Mouse (Mus musculus): Measurements from ENCODE around the gene Glra1. TPM values are rescaled to one million over a fixed set of nuclear protein-coding genes. Genes with fewer than 3 reads are reported as not detected.
"Not testable (repeated sequence)": the region's sequence is repeated elsewhere in the genome, so short reads cannot be mapped to it uniquely, and the experiment has no call there.

The Glra1 gene
- not detected for total RNA-seq (2021)
- long read RNA-seq, experiment 1 = 0 reads
- long read RNA-seq, experiment 2 = 0 reads

DNA sequence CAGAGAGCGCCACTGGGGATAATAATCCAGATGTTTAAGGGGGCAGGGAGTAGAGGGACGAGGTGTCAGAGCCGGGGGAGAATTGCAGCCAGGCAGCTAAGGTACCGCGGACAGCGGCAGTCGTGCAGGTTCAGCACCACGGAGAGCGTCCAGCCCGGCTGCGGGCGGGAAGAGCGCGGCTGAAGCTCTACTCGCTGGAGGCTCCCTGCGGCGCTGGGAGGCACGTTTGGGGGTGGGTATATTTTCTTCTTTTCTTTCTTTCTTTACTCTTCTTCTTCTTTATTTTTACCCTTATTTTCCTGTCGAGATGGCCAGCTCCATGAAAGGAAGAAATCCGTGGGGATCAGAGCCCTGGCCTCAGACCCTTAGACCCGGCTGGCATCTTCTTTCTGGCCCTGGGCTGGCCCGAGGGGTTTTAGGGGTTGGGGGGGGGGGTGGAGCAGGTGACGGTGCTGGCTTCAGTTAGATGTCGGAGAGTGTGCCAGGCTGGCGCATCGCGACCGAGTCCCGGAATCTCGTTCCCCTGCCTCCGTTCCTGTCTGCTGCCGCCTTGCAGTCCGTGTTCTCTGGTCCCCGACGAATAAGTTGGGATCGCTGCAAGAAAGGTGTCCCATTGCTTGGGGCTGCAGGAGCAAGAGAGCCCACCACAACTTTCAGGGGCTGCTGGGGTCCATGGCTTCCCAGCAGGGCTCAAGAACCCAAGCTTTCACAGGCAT, at the start of gene Glra1:
Gene Glra1, minus strand, starts transcription at position 391 of the 716 bp plus-strand sequence.
- DNase-seq = peak; percentile 91

DNA sequence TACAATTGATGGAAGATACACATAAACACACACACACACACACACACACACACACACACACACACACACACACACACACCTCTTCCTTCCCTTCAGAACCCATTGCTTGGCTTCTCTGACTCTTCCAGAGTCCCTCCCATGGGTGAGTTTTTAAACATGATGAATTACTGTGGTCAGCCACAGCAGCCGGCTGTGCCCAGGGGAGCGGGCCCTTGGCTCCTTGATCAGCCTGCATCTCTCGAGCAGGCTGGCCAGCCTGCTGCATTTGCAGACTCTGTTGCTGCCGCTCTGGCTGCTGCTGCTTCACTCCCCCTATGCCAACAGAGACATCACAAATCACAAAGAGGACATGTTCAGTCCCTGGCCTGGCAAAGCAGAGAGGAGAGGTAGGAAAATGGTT, 29.0 kb upstream of the Glra1 start:
- peak; percentile 3 for DNase-seq

DNA sequence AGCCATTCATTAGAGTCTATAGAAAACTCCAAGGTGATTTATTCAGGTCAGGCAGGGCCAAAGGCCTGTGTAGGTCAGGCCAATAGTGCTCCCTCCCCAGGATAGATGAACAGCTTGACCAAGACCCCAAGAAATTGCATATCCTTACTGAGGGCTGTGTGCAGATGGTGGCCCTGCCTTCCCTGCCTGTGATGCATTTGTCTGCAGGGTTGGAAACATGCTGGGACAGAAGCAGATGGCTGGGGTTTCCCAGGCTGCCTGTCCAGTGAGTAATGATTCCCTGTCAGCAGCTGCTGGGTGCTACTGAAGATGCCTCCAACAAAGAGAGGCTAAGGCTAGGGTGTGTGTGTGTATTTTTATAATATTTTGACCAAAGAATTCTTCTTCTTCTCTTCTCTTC, 25.9 kb upstream of the Glra1 start:
- no peak for DNase-seq

DNA sequence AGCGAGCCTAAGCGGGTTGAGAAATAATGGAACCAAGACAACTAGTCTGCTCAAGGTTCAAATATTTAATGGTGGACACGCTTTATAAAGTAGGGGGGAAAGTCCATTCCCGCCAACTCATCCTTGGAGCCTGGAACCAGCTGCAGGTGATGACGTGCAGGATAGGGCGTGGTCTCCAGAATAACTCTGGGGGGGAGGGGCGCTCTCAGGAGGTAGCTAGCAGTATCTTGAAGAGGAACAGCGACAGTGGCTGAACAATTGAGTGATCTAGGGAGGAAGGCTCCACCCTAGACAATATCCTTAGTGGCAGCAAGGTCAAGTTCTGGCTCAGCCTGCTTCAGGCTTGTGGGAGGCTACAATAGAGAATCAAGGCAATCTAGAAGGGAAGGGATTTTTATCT, 6.6 kb upstream of the Glra1 start:
- DNase-seq = not testable (repeated sequence)

DNA sequence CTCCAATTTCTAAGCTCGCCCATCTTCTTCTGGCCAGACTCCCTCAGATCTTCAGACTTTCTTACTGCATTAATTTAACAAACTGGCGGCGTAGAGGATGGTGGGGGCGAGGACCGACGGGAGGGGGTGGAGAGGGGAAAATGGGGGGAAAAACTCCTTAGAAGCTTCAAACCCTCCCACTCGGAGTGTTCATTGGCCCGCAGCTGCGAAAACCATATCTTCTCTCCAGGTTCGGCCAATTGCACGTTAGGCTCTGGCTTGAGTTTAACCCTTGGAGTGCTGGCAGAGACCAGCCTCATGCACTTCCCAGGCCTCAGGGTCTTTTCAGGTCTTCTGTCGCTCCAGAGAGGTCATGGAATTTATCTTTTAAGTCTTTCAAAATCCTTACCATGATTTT, 524 bp upstream of the Glra1 start:
- DNase-seq = no peak

DNA sequence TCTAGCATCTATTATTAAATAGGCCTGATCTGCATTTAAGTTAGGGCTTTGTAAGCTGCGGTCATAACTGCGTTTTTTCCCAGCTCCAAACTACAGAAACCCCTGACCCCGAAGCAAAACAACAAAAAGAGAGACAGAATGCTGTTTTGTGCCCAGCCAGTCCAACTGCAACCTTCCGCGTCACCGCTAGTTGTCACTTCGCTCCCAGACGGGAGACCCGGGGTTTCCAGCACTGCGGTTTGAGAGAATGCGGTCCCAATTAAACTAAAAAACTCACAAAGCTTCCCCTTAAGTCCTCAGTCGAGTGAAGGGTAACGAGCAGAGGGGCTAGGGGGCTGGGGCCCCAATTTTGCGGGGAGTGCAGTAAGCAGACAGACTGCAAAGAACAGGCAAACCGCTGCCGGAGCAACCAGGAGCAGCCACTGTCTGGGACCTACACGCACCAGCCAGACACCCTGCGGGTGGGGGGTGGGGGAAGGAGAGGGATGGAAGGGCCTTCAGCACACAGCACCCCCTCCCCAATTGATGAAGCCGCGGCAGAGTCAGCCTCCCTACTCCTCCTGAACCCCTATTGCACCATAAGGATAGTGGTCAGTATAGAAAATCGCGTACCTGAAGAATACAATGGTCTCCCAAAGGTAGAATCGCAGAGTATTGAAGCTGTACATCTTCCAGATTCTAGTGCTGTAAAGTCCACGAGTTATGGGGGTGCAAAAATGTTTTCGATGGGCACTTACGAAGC, 761 bp downstream of the Glra1 start:
- DNase-seq = no peak

DNA sequence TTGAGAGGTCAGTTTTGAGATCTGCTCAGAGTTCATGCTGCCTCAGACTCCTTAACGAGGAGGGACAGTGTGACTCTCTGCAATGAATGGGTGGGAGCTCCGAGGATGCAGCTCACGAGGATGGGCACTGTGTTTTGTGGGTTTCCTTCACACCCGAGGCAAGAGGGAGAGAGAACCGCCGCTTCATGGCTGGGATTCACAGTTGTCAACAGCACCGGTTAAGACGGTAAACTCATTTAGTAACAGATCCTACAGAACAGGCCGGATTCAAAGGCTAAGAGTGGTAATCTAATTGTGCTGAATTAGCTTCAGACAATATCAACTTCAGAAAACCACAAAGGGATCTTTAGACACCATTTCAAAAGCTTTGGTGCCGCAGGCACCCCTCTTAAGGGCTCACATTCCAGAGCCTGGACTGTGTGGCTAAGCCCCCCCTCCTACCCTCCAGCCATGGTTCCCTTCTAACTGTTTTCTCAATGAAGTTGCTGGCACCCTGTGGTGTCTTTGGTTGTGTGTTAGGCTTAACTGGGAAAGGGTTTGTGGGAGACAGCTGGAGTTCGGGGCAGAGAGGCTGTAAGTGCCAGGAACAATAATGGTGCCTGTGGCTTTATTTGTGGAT, 6.4 kb downstream of the Glra1 start:
- DNase-seq = no peak

DNA sequence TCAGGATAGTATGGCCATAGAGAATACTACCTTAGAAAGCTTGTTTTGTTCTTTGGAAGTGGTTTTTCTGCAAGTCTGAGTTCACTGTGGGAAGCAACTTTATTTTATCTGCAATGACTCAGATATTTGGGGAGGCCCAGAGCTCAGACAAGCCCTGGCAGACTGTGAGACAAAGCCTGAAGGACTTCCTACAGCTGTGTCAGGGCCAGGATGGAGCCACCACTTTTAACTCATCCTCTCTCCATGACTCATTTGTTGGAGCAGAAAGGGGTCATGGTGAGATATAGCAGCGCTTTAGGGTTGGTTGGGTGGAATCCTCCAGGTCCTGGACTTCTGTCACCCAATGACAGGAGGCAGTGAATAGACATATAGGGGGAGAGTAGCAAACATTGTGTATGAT, 12.3 kb downstream of the Glra1 start:
- peak; percentile 9 for DNase-seq

DNA sequence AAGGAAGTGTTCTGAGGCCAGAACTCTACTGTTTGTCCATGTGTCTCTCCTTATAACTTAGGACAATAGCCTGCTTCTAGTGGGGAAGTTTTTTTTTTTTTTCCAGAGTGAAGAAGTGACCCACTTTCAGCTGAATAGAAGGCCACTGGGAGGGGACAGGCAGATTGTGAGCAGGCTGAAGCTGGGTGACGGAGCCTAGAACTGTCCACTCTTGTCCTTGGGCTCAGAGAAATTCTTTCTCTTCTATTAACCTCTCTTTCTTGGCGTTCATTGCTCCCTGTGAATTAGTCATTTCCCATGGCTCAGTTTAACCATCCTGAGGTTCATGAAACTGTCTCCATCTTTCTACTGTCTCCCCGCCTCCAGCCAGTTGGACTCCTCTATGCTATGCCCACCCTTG, 13.6 kb downstream of the Glra1 start:
- DNase-seq = peak; percentile 9

DNA sequence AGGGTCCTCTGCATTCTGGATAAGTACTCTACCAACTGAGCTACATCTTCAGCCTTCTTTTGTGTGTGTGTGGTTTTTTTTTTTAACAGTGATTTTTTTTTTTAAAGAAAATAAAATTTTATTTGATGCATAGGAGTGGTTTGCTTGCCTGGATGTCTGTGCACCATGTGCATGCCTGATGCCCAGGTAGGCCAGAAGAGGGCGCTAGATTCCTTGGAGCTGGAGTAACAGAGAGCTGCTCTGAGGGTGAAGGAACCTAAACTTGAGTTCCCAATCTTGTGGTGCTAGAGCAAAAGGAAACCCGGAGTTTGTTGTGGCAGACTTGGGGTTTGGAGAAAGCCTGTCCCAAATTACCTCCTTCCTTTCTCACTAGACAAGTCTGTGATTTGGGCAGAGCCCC, 16.8 kb downstream of the Glra1 start:
- DNase-seq = no peak

DNA sequence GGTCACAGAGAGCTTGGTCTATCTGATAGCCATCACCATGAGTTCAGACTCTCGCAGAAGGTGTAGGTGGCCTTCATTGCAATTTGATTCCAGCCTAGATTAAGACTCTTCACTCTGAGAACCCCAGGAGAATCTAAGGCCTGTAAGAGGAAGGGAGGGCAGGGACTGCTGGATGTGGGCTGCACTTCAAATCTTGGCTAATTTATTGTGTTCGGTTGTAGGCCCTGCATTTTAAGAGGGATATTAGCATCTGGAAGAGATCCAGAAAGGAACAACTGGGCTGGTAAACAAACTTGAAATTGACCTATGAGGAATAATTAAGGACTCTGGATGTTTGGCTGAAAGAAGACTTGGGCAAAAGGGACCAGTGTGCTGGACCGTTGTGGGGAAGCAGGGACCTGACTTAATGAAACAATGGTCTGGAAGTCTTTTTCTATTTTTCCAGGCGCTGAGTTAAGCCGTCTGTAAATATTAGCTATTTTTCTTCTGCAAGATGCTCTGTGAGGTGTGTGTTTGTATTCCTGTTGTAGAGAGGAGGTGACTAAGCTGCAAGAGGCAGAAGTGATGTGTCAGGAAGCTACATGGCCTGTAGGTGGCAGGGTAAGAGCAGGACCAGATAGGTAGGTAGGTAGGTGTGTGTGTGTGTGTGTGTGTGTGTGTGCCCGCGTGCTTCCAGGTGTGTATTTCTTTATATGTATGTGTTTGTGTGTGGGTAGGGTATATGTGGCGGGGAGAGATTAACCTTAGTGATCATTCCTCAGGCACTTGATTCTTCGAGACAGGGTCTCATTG, 18.4 kb downstream of the Glra1 start:
- DNase-seq = no peak

DNA sequence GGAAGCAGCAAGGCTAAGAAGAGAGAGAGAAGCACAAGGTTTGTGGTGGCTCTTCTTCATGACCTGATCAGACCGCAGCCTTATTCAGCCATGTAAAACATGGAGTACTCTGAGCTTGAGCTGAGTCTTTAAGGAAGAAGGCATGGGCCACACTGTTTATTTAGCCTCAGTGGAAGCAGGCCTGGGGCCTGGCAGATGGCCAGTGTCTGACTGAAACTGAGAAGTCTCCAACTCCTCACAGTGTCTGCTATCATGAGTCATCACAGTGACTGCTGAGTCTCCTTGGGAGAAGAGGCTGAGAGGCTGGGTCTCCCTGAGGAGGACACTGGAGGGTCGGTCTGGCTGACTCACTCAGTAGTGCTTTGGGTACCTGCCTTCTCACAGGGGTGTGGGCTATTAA, 33.6 kb downstream of the Glra1 start:
- DNase-seq = peak; percentile 42

DNA sequence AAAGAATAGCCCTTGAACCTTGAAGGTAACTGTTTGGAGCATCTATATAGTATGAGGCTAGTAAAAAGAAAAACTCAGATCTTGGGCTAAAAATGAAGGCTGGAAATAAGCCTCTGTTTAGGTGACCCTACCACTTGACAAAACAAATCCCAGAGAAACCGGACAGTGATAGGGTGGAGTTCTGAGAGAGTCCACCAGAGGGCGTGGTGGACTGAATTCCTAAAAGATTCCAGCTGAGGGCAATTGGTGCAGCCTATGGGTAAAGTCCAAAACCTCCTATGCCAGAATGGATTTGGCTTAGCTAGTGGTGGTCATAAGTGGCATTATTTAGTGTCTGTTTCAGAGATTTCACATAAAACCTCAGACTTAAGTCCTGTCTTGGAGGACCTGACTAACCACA, 36.9 kb downstream of the Glra1 start:
- peak; percentile 65 for DNase-seq

DNA sequence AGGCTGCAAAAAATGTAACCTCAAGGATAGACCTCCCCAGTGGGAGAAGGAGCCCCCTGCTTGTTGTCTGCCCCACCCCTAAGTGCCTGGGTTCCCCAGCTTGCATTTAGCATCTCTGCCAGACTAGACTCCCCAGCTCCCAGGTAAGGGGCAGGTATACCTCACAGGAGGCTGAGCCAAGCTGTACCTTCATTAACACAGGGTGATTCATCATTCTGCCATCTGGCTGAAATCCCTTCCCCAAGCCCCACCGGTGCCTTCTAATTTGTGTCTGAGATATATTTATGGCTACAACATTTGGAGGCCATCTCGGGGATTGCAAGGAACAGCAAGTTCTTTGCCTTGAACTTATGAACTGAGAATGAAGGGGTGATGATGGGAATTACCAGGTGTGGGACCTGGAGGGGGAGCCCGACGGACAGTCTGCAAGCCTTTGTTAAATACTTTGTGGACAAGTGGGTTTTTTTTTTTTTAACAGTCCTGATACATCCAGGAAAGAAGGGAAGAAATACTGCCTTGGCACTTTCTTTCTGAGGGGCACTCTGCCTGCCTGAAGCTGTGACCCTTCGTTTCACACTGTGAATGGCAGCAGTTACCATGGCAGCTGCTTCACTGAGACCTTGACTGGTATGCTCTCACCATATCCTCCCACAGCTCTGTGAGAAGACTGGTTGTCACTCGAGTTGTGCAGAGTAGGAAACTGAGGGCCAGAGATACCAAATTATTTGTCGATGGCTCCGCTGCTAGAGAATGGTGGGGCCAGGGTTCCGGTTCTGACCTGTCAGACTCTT, 41.5 kb downstream of the Glra1 start:
- DNase-seq = no peak

DNA sequence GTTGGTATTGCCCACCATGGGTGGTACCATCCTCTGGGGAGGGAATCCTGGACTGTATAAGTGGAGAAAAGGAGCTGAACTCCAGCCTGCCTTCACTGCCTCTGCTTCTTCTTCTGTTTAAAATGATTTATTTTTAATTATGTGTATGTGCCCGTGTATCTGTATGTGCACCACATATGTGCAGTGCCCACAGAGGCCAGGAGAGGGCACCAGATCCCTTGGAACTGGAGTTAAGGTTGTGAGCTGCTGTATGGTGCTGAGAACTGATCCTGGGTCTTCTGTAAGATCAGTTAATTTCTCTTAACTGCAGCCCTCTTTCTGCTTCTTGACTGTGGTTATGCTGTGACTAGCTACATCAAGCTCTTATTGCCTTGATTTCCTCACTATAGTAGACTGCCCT, 62.3 kb downstream of the Glra1 start:
- no peak for DNase-seq

DNA sequence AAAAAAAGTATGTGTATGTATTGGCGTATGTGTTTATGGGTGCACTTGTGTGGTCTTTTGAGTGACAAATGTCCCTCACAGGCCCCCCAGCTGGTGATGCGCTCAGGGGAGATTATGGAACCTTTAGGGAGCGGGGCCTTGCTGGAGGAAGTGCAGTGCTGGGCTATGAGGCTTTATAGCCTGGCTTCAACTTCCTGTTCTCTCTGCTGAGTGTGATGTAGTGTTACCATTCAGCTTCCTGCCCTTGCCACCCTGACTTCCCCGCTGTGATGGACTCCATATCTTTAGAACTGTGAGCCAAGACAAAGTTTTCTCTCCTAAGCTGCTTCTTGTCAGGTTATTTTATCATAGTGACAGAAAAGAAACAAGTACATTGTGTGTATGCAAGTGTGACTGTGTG, 65.3 kb downstream of the Glra1 start:
- no peak for DNase-seq

DNA sequence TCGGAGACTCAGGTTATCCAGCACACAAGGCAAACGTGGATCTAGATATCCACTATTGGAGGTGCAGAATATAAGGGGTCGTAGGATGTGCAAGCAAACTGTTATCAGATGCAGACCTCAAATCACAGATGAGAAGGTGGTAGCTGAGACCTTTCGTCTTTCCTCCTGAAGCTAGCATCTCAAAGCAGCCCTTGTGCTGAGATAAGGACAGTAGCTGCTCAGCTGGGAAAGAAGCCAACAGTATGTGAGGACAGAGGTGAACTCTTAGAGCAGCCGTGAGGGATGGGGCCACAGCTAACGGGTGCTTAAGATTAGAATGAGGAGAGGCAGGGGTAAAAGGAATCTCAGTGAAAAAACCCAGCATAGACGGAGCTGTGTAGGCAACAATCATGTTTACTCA, 65.9 kb downstream of the Glra1 start:
- DNase-seq = no peak

DNA sequence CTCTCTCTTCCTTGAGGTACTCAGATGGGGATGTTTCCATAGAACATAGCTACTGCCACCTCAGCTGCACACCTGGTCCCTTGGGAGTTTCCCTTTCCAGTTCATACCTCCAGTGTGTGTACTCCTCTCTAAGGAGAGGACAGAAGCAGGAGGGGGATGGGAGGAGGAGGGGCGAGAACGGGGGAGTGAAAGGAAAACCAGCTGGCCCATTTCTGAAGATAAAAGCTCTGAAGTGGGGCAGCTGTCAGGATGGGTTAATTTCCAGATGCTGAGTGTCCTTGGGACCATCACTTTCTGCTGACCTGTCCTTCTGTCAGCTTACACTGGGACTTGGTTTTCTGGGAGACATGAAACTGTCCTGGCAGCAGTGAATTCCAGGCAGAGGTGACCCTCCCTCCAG, 73.2 kb downstream of the Glra1 start:
- DNase-seq = no peak

DNA sequence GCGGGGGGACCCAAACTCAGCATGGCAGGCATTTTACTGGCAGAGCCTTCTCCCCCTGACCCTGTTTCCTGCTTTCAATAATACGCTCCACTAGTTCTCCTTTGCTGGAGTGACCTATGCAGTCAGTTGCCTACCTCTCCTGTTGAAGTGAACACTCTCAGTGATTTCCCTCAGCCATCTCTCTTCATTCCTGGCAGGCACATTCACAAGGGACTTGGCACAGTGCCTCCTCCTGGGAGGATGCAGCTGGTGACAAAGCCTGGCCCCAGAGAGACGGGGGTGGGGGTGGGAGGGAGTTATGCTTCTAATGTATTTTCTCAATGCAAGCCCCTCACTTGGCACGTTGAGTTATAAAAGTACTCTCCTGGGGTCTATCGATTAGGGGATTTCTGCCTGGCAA, 74.6 kb downstream of the Glra1 start:
- DNase-seq = peak; percentile 42

DNA sequence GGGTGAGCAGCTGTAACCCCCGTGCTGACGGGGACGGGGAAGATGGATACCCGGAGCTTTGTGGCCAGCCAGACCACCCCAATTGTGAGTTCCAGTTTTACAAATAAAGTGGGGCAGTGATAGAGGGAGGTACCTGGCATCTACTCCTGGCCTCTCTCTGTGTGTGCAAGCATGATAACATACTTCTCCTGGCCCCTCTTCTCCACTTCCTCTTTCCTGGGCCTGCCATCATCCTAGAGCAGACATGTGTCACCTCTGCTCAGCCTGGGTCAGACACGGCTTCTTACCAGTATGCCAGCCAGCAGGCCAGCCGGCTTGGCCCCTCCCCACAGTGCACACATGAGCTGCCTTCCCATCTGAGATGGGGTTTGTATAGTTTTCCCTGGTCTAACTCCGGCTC, 77.3 kb downstream of the Glra1 start:
- no peak for DNase-seq

DNA sequence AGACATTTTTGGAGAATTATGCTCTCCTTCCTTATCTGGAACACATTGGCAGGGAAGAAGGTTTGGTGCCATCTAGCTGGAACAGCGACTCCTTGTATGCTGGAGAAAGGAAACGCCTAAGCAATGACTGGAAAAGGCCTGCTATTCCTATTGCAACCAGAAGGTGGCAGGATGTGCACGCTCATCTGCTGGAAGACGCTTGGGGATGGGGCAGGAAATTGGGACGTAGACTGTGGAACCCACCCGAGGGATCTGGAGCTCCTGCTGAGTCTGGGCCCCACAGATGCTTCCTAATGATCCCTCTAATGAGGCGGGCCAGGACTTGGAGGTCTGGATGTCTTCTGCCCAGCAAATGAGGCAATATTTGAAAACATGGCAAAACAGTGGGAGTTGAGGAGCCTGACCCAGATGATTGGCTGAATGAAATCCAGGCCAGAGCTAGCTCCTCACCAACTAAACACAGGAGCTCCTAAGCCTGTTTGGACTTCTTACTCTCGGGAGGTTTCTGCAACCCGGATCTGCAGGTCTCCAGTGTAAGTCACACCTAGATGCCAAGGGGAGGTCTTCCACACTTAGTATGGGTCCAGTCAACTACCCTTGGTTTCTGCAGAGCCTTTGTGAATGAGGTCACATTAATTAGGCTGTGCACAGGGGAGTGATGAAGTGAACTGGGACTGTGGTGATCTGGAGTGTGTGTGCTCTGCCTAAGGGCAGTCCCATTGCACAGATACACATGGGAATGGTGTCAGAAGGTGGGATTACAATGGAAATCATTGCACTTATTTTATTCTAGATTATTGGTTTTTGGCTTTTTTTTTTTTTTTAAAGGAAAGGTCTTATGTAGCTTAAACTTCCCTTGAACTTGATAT, 89.0 kb downstream of the Glra1 start:
- DNase-seq = peak; percentile 80
